Mouse (Mus musculus) right cerebral cortex, postnatal 10 days (tissue): ENCODE measurements at regions not wholly inside any gene's neighbourhood (a gene's known extent, or its start where the extent isn't known, plus 50 kb on each side); places are given as distances from the start of the nearest gene placed in this dataset.
"Not testable (repeated sequence)": the region's sequence is repeated elsewhere in the genome, so short reads cannot be mapped to it uniquely, and the experiment has no call there.

ENCODE experiments used
- DNase-seq, 2 experiments: peaks; one replicate each; pipeline ENCODE4 v3.0.0; 2021; ENCODE audit warnings: low spot score in 2 of 2

- DNase-seq: peak; percentile 36 to 61
Measured at GRCm38 (mm10) chr17:52351293-52351692, 251.2 kb upstream of the Kcnh8 start.

GRCm38 (mm10) chr17:52350696-52351095, 251.8 kb upstream of the Kcnh8 start:
- DNase-seq: no peak

- no peak for DNase-seq
Measured at GRCm38 (mm10) chr17:52349872-52350271, 252.6 kb upstream of the Kcnh8 start.

- DNase-seq: peak; percentile 35 to 62
Measured at GRCm38 (mm10) chr17:52348481-52349083, 253.9 kb upstream of the Kcnh8 start.

- no peak for DNase-seq
Measured at GRCm38 (mm10) chr17:52320586-52320985, 281.9 kb upstream of the Kcnh8 start.

- no peak for DNase-seq
Measured at GRCm38 (mm10) chr17:52316976-52317375, 285.5 kb upstream of the Kcnh8 start.

GRCm38 (mm10) chr17:52315879-52316278, 286.6 kb upstream of the Kcnh8 start:
- DNase-seq: no peak

- not testable (repeated sequence) for DNase-seq
Measured at GRCm38 (mm10) chr17:52315456-52315855, 287.1 kb upstream of the Kcnh8 start.

- DNase-seq: no peak
Measured at GRCm38 (mm10) chr17:52312043-52312442, 290.5 kb upstream of the Kcnh8 start.

GRCm38 (mm10) chr17:52308789-52309188, 293.7 kb upstream of the Kcnh8 start:
- DNase-seq: no peak

GRCm38 (mm10) chr17:52304133-52304532, 298.4 kb upstream of the Kcnh8 start:
- DNase-seq: no peak

- no peak for DNase-seq
Measured at GRCm38 (mm10) chr17:52303320-52303719, 299.2 kb upstream of the Kcnh8 start.

- no peak for DNase-seq
Measured at GRCm38 (mm10) chr17:52299769-52300168, 302.7 kb upstream of the Kcnh8 start.

- no peak for DNase-seq
Measured at GRCm38 (mm10) chr17:52285392-52285791, 317.1 kb upstream of the Kcnh8 start.

GRCm38 (mm10) chr17:52282264-52282663, 320.2 kb upstream of the Kcnh8 start:
- DNase-seq: no peak

GRCm38 (mm10) chr17:52278523-52278922, 324.0 kb upstream of the Kcnh8 start:
- no peak for DNase-seq

GRCm38 (mm10) chr17:52268792-52269191, 333.7 kb upstream of the Kcnh8 start:
- no peak for DNase-seq

- DNase-seq: no peak
Measured at GRCm38 (mm10) chr17:52251284-52251683, 351.2 kb upstream of the Kcnh8 start.

- DNase-seq: no peak
Measured at GRCm38 (mm10) chr17:52225584-52225983, 376.9 kb upstream of the Kcnh8 start.

GRCm38 (mm10) chr17:52220422-52220821, 382.1 kb upstream of the Kcnh8 start:
- no peak for DNase-seq

GRCm38 (mm10) chr17:52217411-52217810, 384.3 kb upstream of the Satb1 start:
- DNase-seq: no peak

GRCm38 (mm10) chr17:52212944-52213343, 379.9 kb upstream of the Satb1 start:
- no peak for DNase-seq

GRCm38 (mm10) chr17:52210483-52210882, 377.4 kb upstream of the Satb1 start:
- DNase-seq: peak in 1 of 2 experiments; percentile 33

- no peak for DNase-seq
Measured at GRCm38 (mm10) chr17:52197731-52198130, 364.6 kb upstream of the Satb1 start.
